Mouse (Mus musculus) spleen, adult 2 months (tissue): Measurements from ENCODE around the gene Gm10491.
"Not testable (repeated sequence)": the region's sequence is repeated elsewhere in the genome, so short reads cannot be mapped to it uniquely, and the experiment has no call there.

ENCODE experiments used
- CTCF ChIP-seq: fragments of 200-500 bp; IDR thresholded peaks from 2 replicates; pipeline ENCODE4 v1.5.1; 2011; ENCODE audit warnings: mild to moderate bottlenecking, inconsistent platforms; ENCODE audit not compliant: insufficient read depth, insufficient read length, insufficient replicate concordance; ENCODE audit errors: extremely low read depth
- POLR2A ChIP-seq: fragments of 200-500 bp; IDR thresholded peaks from 2 replicates; pipeline ENCODE4 v1.6.1; 2011; ENCODE audit warnings: low read depth, low read length, inconsistent platforms

DNA sequence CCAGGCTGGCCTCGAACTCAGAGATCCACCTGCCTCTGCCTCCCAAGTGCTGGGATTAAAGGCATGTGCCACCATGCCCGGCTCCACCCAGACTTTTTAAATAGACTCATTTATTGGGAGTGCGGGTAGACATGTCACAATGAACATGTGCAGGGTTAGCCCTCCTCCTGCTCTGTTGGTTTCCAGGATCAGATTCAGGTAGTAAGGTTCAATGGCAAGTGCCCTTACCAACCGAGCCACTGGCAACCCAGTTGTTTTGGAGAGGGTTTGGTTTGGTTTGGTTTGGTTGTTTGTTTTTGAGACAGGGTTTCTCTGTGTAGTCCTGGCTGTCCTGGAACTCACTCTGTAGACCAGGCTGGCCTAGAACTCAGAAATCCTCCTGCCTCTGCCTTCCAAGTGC lies 1.6 kb upstream of the Gm10491 start, which contains the start of gene Gm10490:
- not testable (repeated sequence) for TF ChIP-seq CTCF, POLR2A
